Mouse (Mus musculus) kidney, postnatal 36 days (tissue): ENCODE data around the gene Taf6.

Source experiments
- DNase-seq, 2 experiments: peaks; one replicate each; pipeline ENCODE4 v3.0.0; 2021 to 2022; ENCODE audit warnings: mixed read lengths in 2 of 2

The Taf6 gene

DNA sequence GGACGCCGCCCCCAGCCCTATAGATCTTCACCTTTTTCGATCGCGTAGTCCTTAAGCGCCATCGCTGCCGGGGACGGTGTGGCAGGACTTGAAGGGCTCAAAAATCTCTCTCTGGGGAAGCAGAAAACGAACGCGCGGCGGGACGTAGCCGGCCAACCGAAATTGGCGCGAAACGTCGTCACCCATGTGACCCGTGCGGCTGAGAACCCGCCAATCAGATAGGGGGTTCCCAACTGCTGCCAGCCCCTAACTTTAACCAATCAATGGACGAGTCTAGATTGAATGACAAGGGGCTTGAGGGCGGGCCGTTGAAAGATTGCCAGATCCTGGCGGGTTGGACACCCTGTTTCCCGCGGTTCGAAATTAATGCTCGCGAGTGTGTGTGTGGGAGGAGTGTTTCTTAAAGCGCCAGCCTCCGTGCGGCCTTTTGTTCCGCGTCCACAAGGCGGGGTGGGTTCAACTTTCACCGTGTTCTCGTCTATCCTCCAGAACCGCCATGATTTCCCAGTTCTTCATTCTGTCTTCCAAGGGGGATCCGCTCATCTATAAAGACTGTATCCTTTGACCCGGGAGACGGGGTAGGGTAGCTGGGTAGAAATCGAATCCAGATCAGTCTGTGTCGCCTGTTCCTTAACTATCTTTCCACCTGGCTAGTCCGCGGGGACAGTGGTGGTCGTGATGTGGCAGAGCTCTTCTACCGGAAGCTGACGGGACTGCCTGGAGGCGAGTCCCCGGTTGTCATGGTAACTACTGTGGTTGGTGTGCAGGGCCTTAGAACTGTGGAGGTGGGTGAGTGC is 15.4 kb downstream of the Taf6 start, which contains the start of the genes Ap4m1 and Mcm7:
Ap4m1 (plus strand) TSS at position 308 of the 797 bp plus-strand sequence.
Mcm7 (minus strand) TSS at position 728 of the 797 bp plus-strand sequence.
- DNase-seq: peak; percentile 98 to 99

DNA sequence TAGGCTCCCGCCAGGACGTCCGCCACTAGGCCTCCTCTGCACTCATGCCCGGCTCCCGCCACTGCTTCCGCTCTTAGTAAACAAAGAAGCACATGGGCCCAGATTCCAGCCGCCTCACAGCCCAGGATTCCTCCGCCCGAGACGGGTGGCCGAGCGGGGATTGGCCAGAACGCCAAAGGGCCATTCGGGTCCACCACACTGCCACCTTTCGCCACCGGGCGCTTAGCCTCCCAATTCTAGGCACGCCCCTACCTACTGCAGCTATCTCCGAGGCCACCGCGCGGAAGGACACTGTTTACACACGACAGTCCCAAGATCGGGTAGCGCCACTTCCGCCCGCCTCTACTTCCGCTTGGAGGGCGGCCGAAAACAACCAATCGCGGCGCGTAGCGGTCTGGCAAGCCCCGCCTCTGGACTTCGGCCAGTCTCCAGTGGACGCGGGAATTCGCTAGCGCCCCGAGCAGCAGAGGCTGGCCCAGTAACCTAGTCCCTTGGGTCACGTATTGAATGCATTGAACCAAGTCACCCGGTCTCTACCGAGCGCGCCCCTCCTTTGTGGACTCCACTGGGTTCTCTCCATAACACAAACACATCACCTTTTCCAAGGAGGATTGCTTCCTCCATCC is 16.2 kb downstream of the Taf6 start:
- DNase-seq: peak; percentile 98 to 99

DNA sequence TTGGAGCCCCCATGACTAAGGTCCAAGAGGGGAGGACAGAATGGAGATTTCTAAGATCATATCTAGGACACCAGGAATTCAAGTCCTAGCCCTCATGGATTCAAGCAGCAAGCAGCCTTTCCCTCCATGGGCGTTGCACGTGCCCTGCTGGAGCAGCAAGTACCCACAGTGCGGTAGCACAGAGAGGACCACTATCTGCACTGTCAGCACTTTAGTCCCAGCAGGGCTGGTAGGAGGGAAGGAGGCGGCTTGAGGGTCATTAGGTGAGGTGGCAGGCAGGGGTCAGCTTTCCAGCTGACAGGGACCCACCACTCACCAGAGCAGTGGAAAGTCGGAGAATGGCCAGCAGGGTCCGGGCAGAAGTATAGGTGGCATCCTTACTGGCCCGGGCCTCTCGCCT is 21.7 kb downstream of the Taf6 start:
- peak in 1 of 2 experiments; percentile 10 for DNase-seq

DNA sequence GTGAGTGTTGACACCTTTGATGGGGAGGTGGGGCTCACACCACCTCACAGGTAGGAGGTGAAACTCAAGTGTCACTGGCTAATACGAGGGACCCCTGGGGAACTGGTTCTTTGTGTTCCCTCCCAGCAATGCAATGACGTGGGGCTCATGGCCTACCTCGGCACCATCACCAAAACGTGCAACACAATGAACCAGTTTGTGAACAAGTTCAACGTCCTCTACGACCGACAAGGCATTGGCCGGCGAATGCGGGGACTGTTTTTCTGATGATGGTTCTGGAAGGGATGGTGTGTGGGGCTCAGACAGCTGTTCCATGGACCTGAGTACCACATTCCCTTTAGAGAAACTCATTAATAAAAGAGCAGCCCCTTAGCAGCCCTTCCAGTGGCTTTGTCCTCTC is 23.6 kb downstream of the Taf6 start:
- DNase-seq: no peak

DNA sequence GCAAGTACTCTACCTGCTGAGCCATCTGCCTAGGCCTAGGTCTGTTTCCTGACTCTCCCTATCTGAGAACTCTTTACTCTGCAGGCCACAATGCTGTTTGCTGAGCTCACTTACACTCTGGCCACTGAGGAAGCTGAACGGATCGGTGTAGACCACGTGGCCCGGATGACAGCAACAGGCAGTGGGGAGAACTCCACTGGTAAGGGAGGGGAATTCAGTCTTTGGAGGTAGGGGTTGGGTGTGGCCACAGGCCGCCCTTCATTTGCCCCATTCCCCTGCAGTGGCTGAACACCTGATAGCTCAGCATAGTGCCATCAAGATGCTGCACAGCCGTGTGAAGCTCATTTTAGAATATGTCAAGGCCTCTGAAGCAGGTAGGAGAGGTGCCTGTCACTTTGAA is 24.2 kb downstream of the Taf6 start:
- no peak for DNase-seq

DNA sequence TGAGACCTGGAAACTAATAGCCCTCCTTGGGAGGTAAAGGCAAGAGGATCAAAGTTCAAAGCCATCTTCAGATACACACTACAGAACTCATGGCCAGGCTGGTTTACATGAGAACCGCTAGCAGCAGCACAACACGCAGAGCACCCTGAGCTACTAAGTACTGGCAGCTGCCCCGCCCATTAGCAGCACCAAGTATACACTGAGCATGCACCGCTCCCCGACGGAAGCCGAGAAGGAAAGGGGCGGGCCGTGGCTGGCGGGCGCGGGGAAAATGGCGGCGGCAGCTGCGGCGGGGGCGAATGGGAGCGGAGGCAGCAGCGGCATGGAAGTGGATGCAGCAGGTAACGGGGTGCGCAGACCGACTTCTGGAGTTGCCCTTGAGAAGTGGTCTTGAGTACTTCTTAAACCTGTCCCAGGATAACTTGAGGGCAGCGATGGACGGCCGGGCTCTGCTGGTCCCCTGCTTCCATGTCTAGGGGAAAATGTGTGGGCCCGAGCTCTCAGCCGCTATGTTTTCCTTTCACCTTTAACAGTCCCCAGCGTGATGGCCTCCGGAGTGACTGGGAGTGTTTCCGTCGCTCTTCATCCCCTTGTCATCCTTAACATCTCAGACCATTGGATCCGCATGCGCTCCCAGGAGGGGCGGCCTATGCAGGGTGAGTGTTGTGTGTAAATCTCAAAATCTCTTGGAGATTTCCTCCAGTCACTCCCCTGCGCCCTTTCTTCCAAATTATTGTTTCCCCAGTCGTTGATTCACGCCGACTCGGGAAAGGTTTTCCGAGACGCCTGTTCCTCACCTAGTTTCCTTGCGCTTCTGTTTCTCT is 26.2 kb downstream of the Taf6 start, which contains the start of gene Cops6:
Cops6 (plus strand) TSS at position 230 of the 824 bp plus-strand sequence.
- peak; percentile 96 to 97 for DNase-seq

- DNase-seq: no peak
These were observed 27.0 kb downstream of the Taf6 start for GRCm38 (mm10) chr5:138160224-138160762.

DNA sequence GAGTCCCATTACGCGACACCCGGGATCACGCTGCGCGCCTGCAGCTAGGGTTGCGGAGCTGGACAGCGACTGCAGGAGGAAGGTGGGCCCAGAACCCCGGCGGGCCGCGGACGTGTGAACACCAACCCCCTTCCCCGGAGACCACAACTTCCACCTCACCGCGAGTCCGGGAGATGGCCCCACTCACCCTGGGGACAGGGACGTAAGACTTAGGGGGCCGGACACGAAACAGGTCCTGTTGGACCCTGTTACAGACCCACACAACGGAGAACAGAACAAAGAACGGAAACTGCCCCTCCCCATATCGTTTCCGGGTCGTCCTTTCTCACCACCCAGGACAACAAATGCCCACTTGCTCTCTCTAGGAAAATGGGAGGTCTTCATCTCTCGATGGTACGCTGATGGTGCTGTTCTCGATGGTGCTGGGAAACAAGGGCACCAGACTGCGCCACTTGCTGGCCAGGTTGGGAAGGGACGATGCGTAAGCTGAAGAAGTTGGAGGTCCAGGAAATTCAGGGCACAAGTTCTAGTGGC is 31.7 kb downstream of the Taf6 start, which contains the start of gene Zfp113:
Zfp113 (minus strand) TSS at position 302 of the 534 bp plus-strand sequence.
- DNase-seq: peak; percentile 91 to 97

DNA sequence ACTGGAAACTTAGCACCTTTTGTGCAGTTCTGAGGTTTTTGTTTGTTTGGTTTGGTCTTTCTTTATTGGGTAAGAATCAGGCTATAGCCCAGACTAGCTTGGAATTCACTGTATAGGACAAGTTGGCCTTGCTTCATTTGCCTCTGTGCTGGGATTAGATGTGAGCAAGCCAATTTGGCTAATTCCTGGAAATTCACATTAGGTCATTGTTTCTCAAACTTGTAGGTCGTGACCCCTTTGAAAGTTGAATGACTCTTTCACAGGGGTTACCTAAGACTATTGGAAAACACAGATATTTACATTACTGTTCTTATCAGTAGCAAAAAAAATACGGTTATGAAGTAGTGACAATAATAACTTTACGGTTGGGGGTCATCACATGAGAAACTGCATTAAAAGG is 32.9 kb downstream of the Taf6 start:
- DNase-seq: no peak

DNA sequence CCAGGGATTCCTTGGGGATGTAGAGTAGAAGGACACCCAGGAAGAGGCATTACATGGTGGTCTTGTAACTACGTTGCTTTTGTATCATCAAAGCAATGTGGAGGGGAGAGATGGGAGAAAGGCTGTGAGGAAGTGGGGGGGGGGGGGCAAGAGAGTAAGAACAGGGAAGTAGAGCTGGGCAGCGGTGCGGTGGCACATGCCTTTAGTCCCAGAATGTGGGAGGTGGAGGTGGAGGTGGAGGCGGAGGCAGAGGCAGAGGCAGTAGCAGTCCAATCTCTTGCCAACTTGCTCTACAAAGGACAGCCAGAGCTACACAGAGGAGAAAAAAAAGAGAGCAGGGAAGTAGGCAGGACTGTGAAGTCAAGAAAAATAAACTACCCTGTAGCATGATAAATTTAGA is 48.7 kb downstream of the Taf6 start:
- no peak for DNase-seq

DNA sequence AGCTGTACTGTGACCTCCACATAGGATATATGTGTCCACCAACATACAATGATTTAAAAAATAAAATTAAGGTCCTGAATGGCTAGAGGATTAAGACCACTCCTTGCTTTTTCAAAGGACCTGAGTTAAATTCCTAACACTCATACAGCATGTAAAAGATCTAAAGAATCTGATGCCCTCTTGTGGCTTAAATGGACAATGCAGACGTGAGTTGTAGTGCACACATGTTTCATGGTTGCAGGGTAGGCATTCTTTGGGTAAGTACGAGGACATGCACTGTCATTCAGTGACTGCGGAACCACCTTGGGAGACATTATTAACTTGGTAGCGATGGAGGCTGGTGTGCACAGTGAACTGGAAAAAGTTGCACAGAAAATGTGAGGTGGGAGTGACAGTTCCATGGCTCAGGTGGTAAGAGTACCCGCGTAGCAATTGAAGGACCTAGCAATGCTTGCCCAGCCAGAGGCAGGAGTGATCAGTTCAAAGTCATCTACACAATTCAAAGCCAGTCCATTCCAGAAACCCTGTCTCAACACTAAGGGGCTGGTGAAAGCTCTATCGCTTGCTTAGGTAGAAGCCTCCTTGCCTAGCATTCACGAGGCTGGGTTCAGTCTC is 49.2 kb downstream of the Taf6 start:
- peak; percentile 64 to 73 for DNase-seq

- no peak for DNase-seq
These were observed 50.0 kb downstream of the Taf6 start for GRCm38 (mm10) chr5:138137257-138137656.

DNA sequence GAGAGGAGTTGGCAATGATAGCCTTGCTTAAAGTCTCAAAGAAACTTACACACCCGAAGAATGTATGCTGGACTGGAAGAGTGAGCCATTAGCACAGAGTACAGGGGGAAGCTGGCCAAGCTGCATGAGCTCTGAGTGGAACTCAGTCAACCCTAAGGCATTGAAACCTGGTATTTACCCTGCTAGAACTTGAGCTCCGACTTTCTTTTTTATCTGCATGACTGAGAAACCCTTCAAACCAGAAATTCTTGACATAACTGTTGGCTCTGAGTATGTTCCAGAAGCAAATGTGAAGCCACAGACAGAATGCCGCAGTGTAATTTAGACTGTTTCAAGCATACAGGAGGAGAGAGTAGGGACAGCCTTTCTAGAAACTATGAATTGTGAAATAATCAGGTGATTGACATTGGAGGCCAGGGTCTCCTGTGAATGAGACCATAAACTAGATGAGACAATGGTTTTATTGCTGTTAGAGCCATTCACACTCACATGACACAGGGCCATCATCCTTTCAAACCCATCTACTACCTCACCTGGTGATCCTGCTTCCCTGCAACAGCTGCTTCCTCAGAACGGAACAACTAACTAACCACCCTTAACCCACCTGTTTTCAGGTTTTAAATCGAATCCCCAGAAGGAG is 54.7 kb downstream of the Taf6 start:
- DNase-seq: peak; percentile 61
